Mouse (Mus musculus): ENCODE results near the gene Eif4ebp2. TPM values are rescaled to one million over a fixed set of nuclear protein-coding genes. Genes with fewer than 3 reads are reported as not detected.

Gene Eif4ebp2
- polyA plus RNA-seq (2015; fragmentation: Nextera tagmentation; extraction: Ambion mirVana) = 57.4 and 71.4 TPM in 2 replicates

DNA sequence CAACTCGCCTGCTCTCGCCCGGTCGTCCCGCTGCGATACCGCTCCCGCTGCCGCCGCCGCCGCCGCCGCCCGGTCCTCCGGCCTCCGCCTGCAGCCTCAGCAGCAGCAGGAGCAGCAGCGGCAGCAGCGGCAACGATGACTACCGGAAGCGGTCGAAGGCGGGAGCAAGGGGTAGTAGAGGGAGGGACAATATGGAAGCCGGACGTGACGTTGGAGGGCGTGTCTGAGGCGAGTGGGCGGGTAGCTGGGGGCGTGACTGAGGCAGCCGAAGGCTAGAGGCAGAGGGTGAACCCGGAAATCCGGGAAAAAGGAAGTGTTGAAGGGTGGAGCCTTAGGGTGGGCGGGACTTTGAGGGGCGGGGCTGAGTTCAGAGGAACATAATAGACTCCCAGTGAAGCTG lies at the start of gene Eif4ebp2:
Eif4ebp2 (minus strand) TSS at position 17 of the 400 bp plus-strand sequence.
- H3K4me3 ChIP-seq (ENCODE audit: low read length) = peak within 1 kb of the TSS; percentile 100
- peak within 1 kb of the TSS; percentile 87 for H3K9ac ChIP-seq (replicated peaks; ENCODE audit: low read length)
- peak within 1 kb of the TSS; percentile 89 for H3K4me2 ChIP-seq (replicated peaks; ENCODE audit: low read depth, low read length)
- WGBS = under 1% methylated on average over 25 of the region's 36 CpGs
- H3K9me3 ChIP-seq (ENCODE audit: low read length) = no peaks in the 10 kb centered on the region
- peak; percentile 98 for ATAC-seq (ENCODE audit: low FRiP score, low TSS enrichment)
- 0 out of 2 replicates have a peak, but pooled peaks cover under 1% of the 10 kb centered on the region for H3K36me3 ChIP-seq (ENCODE audit: insufficient read depth, low read length)
- H3K4me1 ChIP-seq (ENCODE audit: insufficient read depth, low read length) = peaks cover 24% of the 10 kb centered on the region
- H3K27me3 ChIP-seq (ENCODE audit: insufficient read depth, low read length) = no peaks in the 10 kb centered on the region
- peak within 1 kb of the TSS; percentile 84 for H3K27ac ChIP-seq (ENCODE audit: low read length)

GRCm38 (mm10) chr10:61500756-61501155 lies 48.3 kb upstream of the Eif4ebp2 start:
- no peak for ATAC-seq (ENCODE audit: low FRiP score, low TSS enrichment)
- Histone ChIP-seq H3K27me3 (ENCODE audit: insufficient read depth, low read length) (no peaks in the 10 kb centered on the region), H3K9ac (replicated peaks; ENCODE audit: low read length) (no peak overlapping the region), H3K9me3 (ENCODE audit: low read length) (no peaks in the 10 kb centered on the region), H3K27ac (ENCODE audit: low read length) (no peak overlapping the region), H3K36me3 (ENCODE audit: insufficient read depth, low read length) (no peaks in the 10 kb centered on the region), H3K4me1 (ENCODE audit: insufficient read depth, low read length) (peaks cover 8% of the 10 kb centered on the region; the same call in 1 of the 2 replicates), H3K4me2 (replicated peaks; ENCODE audit: low read depth, low read length) (no peak overlapping the region), H3K4me3 (ENCODE audit: low read length) (no peak overlapping the region)
- 84% methylated on average over 7 of the region's 7 CpGs for WGBS

GRCm38 (mm10) chr10:61499505-61500466 lies 47.3 kb upstream of the Eif4ebp2 start:
- no peak for ATAC-seq (ENCODE audit: low FRiP score, low TSS enrichment)
- 67% methylated on average over 20 of the region's 20 CpGs for WGBS

DNA sequence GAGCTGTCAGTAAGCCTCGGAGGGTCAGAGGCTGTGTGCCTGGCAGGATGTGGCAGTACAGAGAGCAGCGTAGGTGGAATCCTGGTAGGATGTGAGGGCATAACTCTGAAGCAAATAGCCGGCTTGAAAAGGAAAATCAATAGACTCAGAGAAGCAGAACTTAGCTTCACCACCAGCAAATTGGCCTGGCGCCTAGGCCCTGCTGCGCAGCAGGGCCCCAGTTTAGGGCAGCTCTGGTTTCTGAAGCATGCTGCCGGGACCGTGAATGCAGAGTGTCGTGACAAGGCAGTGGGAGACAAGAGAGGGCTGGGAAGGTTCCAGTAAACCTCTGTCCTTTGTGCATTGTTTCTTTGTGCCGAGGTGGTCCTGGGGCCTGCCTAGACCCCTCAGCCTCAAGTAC lies 43.8 kb upstream of the Eif4ebp2 start:
- Histone ChIP-seq H3K4me3 (ENCODE audit: low read length) (no peak overlapping the region), H3K36me3 (ENCODE audit: insufficient read depth, low read length) (no peaks in the 10 kb centered on the region), H3K27ac (ENCODE audit: low read length) (peak overlapping the region; percentile 69), H3K4me1 (ENCODE audit: insufficient read depth, low read length) (peaks cover 19% of the 10 kb centered on the region), H3K9ac (replicated peaks; ENCODE audit: low read length) (no peak overlapping the region), H3K4me2 (replicated peaks; ENCODE audit: low read depth, low read length) (no peak overlapping the region), H3K27me3 (ENCODE audit: insufficient read depth, low read length) (no peaks in the 10 kb centered on the region), H3K9me3 (ENCODE audit: low read length) (no peaks in the 10 kb centered on the region)
- no peak for ATAC-seq (ENCODE audit: low FRiP score, low TSS enrichment)
- 33% methylated on average over 9 of the region's 9 CpGs for WGBS

More at GRCm38 (mm10) chr10:61499505-61500466, 47.3 kb upstream of the Eif4ebp2 start:
- no peaks in the 10 kb centered on the region for H3K9me3 ChIP-seq (ENCODE audit: low read length)
- H3K9ac ChIP-seq (replicated peaks; ENCODE audit: low read length) = no peak overlapping the region
- H3K36me3 ChIP-seq (ENCODE audit: insufficient read depth, low read length) = no peaks in the 10 kb centered on the region
- H3K4me1 ChIP-seq (ENCODE audit: insufficient read depth, low read length) = peaks cover 12% of the 10 kb centered on the region; the same call in 1 of the 2 replicates
- no peaks in the 10 kb centered on the region for H3K27me3 ChIP-seq (ENCODE audit: insufficient read depth, low read length)
- H3K27ac ChIP-seq (ENCODE audit: low read length) = no peak overlapping the region
- no peak overlapping the region for H3K4me3 ChIP-seq (ENCODE audit: low read length)
- H3K4me2 ChIP-seq (replicated peaks; ENCODE audit: low read depth, low read length) = no peak overlapping the region

DNA sequence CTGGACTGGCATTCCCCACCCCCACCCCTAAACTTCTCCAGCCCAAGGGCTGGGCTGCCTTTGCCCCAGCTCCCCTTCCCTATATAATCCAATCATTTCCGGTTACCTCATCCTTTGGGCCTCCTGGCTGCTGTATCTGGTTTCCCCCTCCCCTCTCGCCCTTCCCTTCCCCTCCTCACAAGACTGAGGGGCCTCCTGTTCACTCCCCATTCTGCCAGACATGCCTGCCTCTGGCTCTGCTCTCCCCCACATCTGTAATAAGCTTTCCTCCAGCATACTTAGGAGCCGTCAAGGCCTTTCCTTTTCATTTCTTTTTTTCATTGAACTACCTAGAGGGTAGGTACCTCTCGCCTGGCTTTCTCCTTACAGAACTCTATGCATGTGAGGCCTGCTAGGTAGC lies 43.0 kb upstream of the Eif4ebp2 start:
- H3K36me3 ChIP-seq (ENCODE audit: insufficient read depth, low read length) = no peaks in the 10 kb centered on the region
- peak; percentile 41; the same call in 1 of the 2 replicates for ATAC-seq (ENCODE audit: low FRiP score, low TSS enrichment)
- no peak overlapping the region for H3K4me2 ChIP-seq (replicated peaks; ENCODE audit: low read depth, low read length)
- H3K4me3 ChIP-seq (ENCODE audit: low read length) = no peak overlapping the region
- H3K9me3 ChIP-seq (ENCODE audit: low read length) = no peaks in the 10 kb centered on the region
- 30% methylated on average over 4 of the region's 4 CpGs for WGBS
- H3K9ac ChIP-seq (replicated peaks; ENCODE audit: low read length) = no peak overlapping the region
- H3K27ac ChIP-seq (ENCODE audit: low read length) = peak overlapping the region; percentile 69
- no peaks in the 10 kb centered on the region for H3K27me3 ChIP-seq (ENCODE audit: insufficient read depth, low read length)
- H3K4me1 ChIP-seq (ENCODE audit: insufficient read depth, low read length) = peaks cover 19% of the 10 kb centered on the region

DNA sequence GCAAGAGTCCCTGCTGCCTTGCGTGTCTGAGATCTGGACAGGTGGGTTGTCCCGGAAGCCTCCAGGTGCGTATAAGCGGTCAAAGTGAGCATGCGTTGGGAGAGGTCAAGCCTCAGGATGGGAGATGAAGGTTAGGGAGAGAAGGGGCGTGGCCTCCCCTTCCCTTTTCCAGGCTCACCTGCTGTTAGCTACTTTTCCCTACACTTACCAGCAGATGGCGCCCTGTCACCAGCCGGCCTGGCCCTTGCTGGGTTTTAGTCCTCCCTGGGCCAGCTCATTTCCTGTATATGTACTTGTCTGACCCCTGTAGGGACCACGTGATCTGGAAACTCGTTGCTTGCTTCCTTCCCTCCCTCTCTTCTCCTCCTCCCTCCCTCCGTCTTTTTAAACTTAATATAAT lies 39.6 kb upstream of the Eif4ebp2 start:
- Histone ChIP-seq H3K4me1 (ENCODE audit: insufficient read depth, low read length) (peaks cover 16% of the 10 kb centered on the region), H3K9ac (replicated peaks; ENCODE audit: low read length) (no peak overlapping the region), H3K4me2 (replicated peaks; ENCODE audit: low read depth, low read length) (no peak overlapping the region), H3K36me3 (ENCODE audit: insufficient read depth, low read length) (no peaks in the 10 kb centered on the region), H3K27me3 (ENCODE audit: insufficient read depth, low read length) (no peaks in the 10 kb centered on the region), H3K27ac (ENCODE audit: low read length) (no peak overlapping the region), H3K9me3 (ENCODE audit: low read length) (no peaks in the 10 kb centered on the region), H3K4me3 (ENCODE audit: low read length) (no peak overlapping the region)
- WGBS = 13% methylated on average over 11 of the region's 11 CpGs
- peak; percentile 62 for ATAC-seq (ENCODE audit: low FRiP score, low TSS enrichment)

GRCm38 (mm10) chr10:61491573-61491972 lies 39.1 kb upstream of the Eif4ebp2 start:
- H3K9ac ChIP-seq (replicated peaks; ENCODE audit: low read length) = no peak overlapping the region
- no peak overlapping the region for H3K4me2 ChIP-seq (replicated peaks; ENCODE audit: low read depth, low read length)
- H3K27ac ChIP-seq (ENCODE audit: low read length) = no peak overlapping the region
- H3K4me3 ChIP-seq (ENCODE audit: low read length) = no peak overlapping the region
- WGBS = 36% methylated on average over 8 of the region's 8 CpGs
- H3K4me1 ChIP-seq (ENCODE audit: insufficient read depth, low read length) = peaks cover 15% of the 10 kb centered on the region
- no peaks in the 10 kb centered on the region for H3K36me3 ChIP-seq (ENCODE audit: insufficient read depth, low read length)
- H3K9me3 ChIP-seq (ENCODE audit: low read length) = no peaks in the 10 kb centered on the region
- H3K27me3 ChIP-seq (ENCODE audit: insufficient read depth, low read length) = no peaks in the 10 kb centered on the region
- no peak for ATAC-seq (ENCODE audit: low FRiP score, low TSS enrichment)

GRCm38 (mm10) chr10:61488522-61489110 lies 36.2 kb upstream of the Eif4ebp2 start:
- WGBS = 82% methylated on average over 6 of the region's 6 CpGs
- no peaks in the 10 kb centered on the region for H3K4me1 ChIP-seq (ENCODE audit: insufficient read depth, low read length)
- H3K27me3 ChIP-seq (ENCODE audit: insufficient read depth, low read length) = no peaks in the 10 kb centered on the region
- H3K27ac ChIP-seq (ENCODE audit: low read length) = no peak overlapping the region
- H3K36me3 ChIP-seq (ENCODE audit: insufficient read depth, low read length) = no peaks in the 10 kb centered on the region
- H3K9ac ChIP-seq (replicated peaks; ENCODE audit: low read length) = no peak overlapping the region
- H3K9me3 ChIP-seq (ENCODE audit: low read length) = no peaks in the 10 kb centered on the region
- ATAC-seq (ENCODE audit: low FRiP score, low TSS enrichment) = no peak
- no peak overlapping the region for H3K4me2 ChIP-seq (replicated peaks; ENCODE audit: low read depth, low read length)
- no peak overlapping the region for H3K4me3 ChIP-seq (ENCODE audit: low read length)

GRCm38 (mm10) chr10:61486551-61487339 lies 34.3 kb upstream of the Eif4ebp2 start:
- H3K4me2 ChIP-seq (replicated peaks; ENCODE audit: low read depth, low read length) = no peak overlapping the region
- no peak for ATAC-seq (ENCODE audit: low FRiP score, low TSS enrichment)
- H3K36me3 ChIP-seq (ENCODE audit: insufficient read depth, low read length) = no peaks in the 10 kb centered on the region
- no peak overlapping the region for H3K4me3 ChIP-seq (ENCODE audit: low read length)
- H3K27me3 ChIP-seq (ENCODE audit: insufficient read depth, low read length) = no peaks in the 10 kb centered on the region
- H3K9ac ChIP-seq (replicated peaks; ENCODE audit: low read length) = no peak overlapping the region
- H3K27ac ChIP-seq (ENCODE audit: low read length) = no peak overlapping the region
- H3K9me3 ChIP-seq (ENCODE audit: low read length) = no peaks in the 10 kb centered on the region
- H3K4me1 ChIP-seq (ENCODE audit: insufficient read depth, low read length) = no peaks in the 10 kb centered on the region
- 65% methylated on average over 8 of the region's 8 CpGs for WGBS
